Mouse (Mus musculus): Measurements from ENCODE around the gene Gm20538. TPM values are rescaled to one million over a fixed set of nuclear protein-coding genes. Genes with fewer than 3 reads are reported as not detected.

Gene Gm20538
- total RNA-seq, 4 experiments from 2014 or later = not detected

- no peak for DNase-seq
These were observed 27.0 kb downstream of the Gm20538 start for GRCm38 (mm10) chr19:44525551-44526205.

GRCm38 (mm10) chr19:44519152-44519551 is 33.5 kb downstream of the Gm20538 start:
- DNase-seq = no peak

- no peak for DNase-seq
These were observed 34.4 kb downstream of the Gm20538 start for GRCm38 (mm10) chr19:44517996-44518768.

DNA sequence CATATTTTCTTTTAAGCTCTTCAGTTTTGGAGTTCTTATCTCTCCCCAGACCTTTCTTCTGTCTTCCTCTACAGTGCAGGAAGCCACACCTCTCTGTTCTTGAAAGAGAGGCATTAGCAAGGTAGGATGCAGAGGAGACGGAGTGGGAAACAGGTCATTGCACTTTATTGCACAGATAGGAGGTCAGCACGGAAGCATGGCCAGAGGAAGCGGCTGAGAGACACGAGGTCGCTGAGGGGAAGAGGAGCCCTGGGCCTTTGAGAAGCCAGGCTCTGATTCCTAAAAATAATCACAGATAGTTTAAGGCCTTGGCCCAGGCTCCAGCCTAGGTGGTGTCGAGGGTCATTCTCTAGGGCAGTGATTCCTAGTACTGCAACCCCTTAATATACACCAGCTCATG is 36.9 kb downstream of the Gm20538 start:
- no peak for DNase-seq

GRCm38 (mm10) chr19:44514521-44515451 is 37.8 kb downstream of the Gm20538 start:
- DNase-seq = no peak

DNA sequence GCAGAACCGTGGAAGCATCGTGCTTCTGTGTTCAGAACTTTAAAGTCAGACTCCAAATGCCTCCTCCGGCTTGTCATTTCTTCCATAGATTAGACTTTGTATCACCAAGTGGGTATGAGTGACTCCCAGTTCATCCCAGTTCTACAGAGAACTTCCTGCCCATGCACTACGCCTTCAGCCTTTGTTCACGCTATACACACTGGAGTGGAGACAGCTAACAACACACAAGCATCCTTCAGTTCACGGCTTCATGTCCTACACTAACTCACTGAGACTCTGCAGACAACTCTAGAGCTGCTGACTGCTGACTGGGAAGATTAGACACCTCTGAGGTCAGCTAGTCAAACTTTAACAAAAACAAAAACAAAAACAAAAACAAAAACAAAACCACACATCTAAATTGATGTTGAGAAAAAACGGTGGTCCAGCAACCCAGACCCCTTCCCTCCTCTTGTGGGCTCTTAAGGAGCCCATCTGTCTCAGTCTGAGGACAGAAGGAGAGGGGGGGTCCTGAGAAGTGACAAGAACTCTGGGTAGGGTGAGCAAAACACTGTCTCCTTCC is 38.6 kb downstream of the Gm20538 start:
- DNase-seq = no peak

- DNase-seq = no peak
These were observed 39.4 kb downstream of the Gm20538 start for GRCm38 (mm10) chr19:44513054-44513833.

GRCm38 (mm10) chr19:44512601-44513000 is 40.0 kb downstream of the Gm20538 start:
- no peak for DNase-seq

GRCm38 (mm10) chr19:44511451-44512231 is 41.0 kb downstream of the Gm20538 start:
- peak; percentile 69 for DNase-seq

DNA sequence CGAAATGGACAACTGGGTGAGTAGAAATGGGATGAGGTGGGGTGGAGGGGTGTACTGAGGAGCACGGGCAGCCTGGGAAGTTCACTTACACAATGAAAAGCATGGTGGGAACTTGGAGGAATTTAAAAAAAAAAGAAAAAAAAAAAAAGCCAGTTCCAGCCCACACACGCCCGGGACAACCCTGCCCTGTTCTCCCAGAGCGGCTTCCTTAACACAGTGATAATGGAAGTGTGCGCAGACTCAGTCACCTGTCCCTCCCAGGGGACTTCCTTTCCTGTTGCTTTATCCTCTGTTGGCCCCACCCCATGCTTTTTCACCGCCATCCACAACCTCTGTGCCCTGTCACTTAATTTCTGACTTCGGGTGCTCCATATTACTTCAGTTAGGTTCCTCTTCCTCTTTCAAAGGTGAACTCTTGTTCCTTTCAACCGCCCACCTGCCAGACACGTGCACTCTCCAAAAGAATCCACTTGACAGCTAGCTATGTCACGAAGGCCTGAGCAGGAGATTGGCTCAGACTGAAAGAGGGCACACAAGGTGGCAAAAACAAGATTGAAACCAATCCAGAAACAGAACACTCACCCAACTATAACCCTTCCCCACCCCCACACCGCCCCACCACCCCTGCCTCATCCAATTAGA is 42.0 kb downstream of the Gm20538 start:
- DNase-seq = no peak

- DNase-seq = no peak
These were observed 49.9 kb downstream of the Gm20538 start for GRCm38 (mm10) chr19:44502741-44503140.

DNA sequence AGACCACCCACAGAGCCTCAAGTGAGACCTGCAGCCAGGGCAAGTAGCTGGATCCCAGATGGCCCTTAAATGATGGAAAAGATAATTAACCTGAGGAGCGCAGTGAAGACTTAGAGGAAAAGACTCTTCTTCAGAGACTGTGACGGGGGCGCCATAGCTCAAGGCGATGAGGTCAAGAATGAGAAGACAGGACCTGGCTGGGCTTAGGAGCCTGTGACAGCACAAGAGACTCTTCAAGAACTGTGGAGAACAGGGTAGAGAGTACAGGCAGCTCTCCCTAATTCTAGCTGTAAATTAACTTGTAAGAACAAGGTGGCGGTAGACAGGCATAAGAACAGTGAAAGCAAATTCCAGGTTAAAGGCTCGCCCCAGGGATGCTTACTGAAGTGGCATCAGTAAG is 50.7 kb downstream of the Gm20538 start:
- DNase-seq = no peak

GRCm38 (mm10) chr19:44500240-44500639 is 52.4 kb downstream of the Gm20538 start:
- no peak for DNase-seq

DNA sequence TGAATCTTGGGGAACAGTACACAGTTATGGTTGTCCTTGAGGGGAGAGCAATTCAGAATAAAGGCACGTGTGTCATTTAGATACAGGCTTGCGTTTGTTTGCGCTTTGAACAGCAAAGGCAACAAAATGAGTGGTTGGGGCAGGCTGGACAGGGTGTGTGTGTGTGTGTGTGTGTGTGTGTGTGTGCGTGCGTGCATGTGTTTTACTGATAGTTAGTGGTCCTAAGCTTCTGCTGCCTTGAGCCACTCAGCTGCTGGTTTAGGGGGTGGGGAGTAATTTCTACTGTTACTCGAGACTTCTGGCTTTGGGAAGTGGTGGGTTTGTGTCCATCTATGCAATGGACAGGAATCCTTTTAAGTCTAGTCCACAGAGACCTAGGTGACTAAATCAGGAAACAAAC is 53.7 kb downstream of the Gm20538 start:
- DNase-seq = no peak

DNA sequence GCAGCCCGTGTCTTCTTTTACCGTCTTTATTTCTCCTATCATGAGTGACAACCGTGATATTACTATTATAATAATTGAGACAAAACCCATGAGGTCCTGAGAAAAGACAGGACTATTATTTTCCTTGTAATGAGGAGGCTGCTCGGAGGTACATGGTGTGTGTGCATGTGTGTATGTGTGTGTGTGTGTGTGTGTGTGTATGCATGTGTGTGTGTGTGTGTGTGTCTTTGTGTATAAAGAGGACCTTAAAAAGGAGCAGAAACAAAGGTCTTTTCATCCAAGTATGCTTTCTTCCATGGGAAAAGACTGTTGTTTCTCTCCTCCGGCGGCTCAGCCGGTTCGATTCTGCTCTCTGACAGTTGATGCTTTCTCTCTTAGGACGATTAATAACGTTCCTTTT is 55.7 kb downstream of the Gm20538 start:
- DNase-seq = no peak

- DNase-seq = no peak
These were observed 56.1 kb downstream of the Gm20538 start for GRCm38 (mm10) chr19:44496511-44496910.
